Mouse (Mus musculus): ENCODE measurements around the gene Rrp8.
A peak's percentile ranks its signal among the peaks of the same experiment; 100 is the strongest.
"Not testable (repeated sequence)": the region's sequence is repeated elsewhere in the genome, so short reads cannot be mapped to it uniquely, and the experiment has no call there.

Gene Rrp8

GRCm38 (mm10) chr7:105743926-105744590, 6.9 kb upstream of the Rrp8 start, which contains the start of gene Taf10:
Taf10 (minus strand) TSS chr7:105744361.
- DNase-seq (ENCODE audit: low spot score): peak; percentile 60

DNA sequence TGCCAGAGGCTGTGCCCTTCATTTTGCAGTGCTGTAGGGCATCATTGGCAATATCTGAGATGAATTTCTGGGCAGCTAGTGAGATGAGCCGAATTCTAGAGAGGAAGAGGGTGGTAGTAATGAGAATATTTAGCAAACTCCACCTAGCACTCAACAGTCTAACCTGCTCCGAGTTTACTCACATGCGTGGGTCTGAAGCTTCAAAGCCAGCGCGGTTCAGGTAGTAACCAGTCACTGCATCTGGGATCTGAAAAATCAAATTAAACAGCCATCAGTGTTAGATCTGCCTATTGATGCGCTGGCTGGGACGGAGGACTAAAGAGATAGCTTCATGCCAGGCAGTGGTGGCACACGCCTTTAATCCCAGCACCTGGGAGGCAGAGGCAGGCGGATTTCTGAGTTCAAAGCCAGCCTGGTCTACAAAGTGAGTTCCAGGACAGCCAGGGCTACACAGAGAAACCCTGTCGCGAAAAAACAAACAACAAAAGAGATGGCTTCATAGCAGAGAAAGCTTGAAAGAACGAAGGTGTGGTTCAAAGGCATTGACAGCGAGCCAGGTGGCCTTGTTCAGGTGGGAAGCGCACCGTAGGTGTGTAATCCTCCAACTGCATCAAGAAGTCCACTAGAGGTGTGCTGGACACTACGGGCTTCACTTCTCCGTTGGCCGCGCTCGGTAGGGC, 6.2 kb upstream of the Rrp8 start:
- DNase-seq (ENCODE audit: low spot score): not testable (repeated sequence)

- not testable (repeated sequence) for DNase-seq (ENCODE audit: low spot score)
Observed at GRCm38 (mm10) chr7:105742539-105743215, 5.5 kb upstream of the Rrp8 start.

- no peak for DNase-seq (ENCODE audit: low spot score)
Observed at GRCm38 (mm10) chr7:105741978-105742377, 4.8 kb upstream of the Rrp8 start.

DNA sequence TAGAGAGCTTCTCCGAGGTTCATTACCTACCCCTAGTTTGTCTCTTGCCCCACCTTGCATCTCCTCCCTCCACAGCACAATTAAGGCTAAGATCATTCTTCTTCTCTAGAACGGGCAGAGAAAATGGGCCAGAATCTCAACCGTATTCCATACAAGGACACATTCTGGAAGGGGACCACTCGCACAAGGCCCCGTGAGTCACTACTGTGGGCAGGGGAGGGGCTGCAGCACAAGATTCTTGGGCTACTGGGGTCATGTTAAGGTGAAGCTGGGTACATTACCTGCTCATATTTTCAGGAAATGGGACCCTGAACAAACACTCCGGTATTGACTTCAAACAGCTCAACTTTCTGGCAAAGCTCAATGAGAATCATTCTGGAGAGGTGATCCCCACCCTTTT, 3.7 kb upstream of the Rrp8 start:
- DNase-seq (ENCODE audit: low spot score): no peak

DNA sequence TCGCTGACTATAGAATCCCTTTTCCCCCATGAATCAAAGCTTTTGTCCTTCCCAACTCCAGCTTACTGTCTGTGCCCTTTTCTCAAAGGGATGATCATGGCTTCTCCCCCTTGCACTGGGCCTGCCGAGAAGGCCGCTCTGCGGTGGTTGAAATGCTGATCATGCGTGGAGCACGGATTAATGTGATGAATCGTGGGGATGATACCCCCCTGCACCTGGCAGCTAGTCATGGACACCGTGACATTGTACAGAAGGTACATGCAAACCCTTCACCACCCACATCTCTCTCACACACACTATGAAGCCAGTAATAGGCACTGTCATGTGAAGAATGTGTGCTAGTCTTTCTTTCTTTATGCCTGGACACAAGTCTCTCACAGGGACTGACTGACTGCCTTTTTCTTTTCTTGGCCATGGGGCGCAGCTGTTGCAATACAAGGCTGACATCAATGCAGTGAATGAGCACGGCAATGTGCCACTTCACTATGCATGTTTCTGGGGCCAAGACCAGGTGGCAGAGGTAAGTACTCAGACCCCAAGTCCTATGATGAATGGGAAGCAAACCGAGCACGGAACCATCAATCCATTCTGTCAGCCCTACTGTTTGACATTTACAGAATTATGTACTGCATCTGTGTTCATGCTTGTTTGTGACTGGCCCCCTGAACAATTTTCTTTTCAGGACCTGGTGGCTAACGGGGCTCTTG, 3.1 kb upstream of the Rrp8 start:
- DNase-seq (ENCODE audit: low spot score): no peak

- DNase-seq (ENCODE audit: low spot score): no peak
Observed at GRCm38 (mm10) chr7:105738948-105739347, 1.8 kb upstream of the Rrp8 start.

GRCm38 (mm10) chr7:105738286-105738685, 1.1 kb upstream of the Rrp8 start:
- no peak for DNase-seq (ENCODE audit: low spot score)

GRCm38 (mm10) chr7:105737648-105738047, 463 bp upstream of the Rrp8 start:
- DNase-seq (ENCODE audit: low spot score): no peak

GRCm38 (mm10) chr7:105736264-105736901, 802 bp downstream of the Rrp8 start, which contains the start of gene Ilk:
Ilk (plus strand) TSS chr7:105736592.
- peak; percentile 80 for DNase-seq (ENCODE audit: low spot score)

DNA sequence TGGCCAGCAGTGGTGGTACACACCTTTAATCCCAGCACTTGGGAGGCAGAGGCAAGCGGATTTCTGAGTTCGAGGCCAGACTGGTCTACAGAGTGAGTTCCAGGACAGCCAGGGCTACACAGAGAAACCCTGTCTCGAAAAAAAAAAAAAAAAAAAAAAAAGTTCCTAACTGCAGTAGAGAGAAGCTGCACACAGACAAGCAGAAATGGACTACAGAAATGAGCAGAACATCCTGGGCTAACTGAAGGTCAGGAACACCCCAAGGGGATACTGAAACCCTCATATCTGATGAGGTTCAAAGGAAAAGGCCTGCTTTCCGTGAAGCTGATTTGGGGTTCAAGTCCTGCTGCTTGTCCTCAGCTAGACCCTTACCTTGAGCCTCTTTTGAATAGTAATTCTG, 1.7 kb downstream of the Rrp8 start:
- DNase-seq (ENCODE audit: low spot score): not testable (repeated sequence)

DNA sequence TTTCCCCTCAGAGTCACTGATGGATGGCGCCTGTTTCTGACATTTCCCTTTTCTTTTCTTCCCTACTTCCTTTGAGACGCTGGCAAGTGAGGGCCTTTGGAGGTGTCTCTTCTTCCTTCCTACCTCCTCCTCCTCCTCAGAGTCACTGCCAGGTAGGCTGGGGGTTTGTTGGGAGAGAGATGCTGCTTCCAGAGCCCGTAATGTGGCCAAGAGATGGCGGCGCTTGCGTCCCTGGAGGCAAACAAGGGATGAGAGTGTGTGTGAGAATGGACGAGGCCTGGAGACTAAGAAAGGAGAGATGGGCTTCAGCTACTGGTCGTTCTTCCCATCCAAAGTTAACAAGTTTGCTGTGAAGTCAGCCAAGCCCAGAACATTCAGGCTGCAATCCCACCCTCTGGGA, 2.4 kb downstream of the Rrp8 start:
- DNase-seq (ENCODE audit: low spot score): no peak

DNA sequence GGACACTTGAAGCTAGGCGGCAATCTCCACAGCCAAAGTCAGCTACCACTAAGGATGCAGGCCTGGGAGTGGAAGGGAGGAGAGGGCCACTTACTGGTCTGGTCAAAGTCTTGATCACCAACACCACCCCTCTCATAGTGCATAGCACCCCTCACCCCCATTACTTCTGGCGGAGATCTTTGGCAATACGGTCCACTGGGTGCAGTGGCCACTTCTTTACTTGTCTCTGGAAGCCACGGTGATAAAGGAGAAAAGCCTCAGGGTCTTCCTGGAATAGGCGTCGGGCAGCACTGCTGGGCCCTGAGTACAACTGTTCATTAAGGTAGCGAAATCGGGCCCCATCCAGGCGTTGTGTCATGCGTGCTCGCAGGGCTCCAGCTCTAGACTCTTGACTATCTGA, 3.3 kb downstream of the Rrp8 start:
- no peak for DNase-seq (ENCODE audit: low spot score)

- no peak for DNase-seq (ENCODE audit: low spot score)
Observed at GRCm38 (mm10) chr7:105728701-105729428, 8.3 kb downstream of the Rrp8 start.

- no peak for DNase-seq (ENCODE audit: low spot score)
Observed at GRCm38 (mm10) chr7:105726980-105727325, 10.2 kb downstream of the Rrp8 start.

DNA sequence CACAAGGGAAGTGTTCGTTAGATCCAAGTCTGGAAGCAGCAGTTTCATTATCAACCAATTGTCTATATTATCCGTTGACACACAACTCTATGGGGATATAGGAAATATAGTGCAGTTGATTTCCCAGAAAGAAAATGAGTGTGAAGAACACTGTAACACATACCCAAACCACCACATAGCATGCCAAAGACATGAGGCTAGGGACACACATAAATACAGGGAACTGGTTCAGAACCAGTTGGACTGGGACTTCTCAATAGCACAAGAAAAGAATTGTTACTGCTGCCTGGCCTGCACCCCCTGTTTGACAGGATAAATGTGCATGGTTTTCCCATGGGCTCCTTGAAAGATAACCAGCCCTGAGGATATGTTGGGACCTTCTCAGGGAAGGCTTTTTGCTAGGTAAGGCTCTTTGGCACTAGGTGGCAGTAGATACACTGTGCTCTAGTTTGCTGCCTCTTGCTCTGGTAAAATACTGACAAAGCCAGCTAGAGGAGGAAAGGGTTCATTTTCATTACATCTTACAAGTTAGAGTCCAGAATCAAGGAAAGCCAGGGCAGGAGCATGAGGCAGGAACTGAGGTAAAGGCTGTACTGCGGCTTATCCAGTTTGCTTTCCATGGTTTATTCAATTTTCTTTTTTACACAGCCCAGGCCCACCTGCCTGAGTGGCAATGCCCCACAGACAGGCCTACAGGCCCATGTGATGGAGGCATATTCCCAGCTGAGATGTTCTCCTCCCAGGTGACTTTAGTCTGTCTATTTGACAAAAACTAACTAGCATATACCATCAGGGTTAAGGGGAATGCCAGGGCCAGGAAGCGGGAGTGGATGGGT, 10.8 kb downstream of the Rrp8 start:
- DNase-seq (ENCODE audit: low spot score): no peak

DNA sequence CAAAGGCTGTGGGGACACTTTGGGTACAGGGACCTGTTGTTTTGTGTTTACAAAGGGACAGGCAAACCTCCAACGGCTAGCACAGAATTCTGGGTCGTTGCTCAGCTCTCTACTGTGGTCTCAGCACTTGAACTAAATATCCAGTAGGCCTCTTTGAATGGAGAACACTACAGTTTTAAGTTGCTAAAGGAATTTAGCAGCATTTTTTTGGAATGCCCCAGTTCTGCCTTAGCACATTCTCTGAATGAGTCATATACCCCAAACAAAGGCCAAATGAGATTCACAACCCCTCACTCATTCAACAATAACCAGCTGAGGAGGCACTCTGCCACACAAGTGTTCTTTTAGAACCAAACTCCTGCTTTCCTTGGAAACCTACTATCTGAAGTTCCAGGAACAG, 15.3 kb downstream of the Rrp8 start:
- no peak for DNase-seq (ENCODE audit: low spot score)

GRCm38 (mm10) chr7:105715366-105715765, 21.8 kb downstream of the Rrp8 start:
- DNase-seq (ENCODE audit: low spot score): no peak

DNA sequence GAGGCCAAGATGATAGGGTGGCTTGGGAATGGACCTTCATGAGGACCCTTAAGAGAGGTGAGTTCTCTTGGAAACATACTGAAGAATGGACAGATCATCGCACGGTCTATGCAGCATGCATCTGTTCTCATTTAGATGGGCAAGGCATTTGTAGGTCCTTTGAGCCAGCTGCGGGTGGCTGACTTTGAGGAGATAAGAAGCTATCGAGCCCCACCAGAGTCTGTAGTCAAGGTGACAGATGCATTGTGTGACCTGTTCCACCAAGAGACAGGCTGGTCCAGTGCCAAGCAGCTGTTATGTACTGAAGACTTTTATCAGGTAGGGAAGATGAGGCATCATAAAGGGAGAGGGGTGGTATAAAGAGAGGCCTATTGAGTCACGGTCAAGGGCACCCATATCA, 28.5 kb downstream of the Rrp8 start:
- DNase-seq (ENCODE audit: low spot score): no peak

DNA sequence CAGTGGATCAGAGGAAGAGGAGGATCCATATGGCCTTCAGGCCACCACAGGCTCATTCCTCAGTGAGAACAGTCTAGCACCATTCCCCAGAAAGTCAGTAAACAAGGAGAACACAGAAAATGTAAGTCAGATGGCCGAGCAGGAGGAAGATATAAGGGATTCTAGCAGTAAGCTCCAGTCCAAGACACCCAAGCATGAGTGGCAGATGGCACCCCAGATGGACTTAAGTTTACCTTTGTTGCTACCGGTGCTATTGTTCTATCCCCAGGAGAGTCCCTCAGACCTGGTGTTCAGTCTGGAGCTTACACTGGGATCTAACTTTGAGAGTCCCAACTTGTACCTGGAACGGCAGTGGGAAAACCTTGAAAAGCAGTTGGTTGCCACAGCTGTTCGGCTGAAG, 33.4 kb downstream of the Rrp8 start:
- DNase-seq (ENCODE audit: low spot score): no peak

- DNase-seq (ENCODE audit: low spot score): no peak
Observed at GRCm38 (mm10) chr7:105703184-105703583, 34.0 kb downstream of the Rrp8 start.
